Mouse (Mus musculus) regulatory T cell (primary cell): ENCODE measurements at regions not wholly inside any gene's neighbourhood (a gene's known extent, or its start where the extent isn't known, plus 50 kb on each side); places are given as distances from the start of the nearest gene placed in this dataset.

Experiments
- in situ Hi-C: fragments of 300-600 bp; cut with MboI, MseI; formaldehyde crosslinking; loops from one replicate; pipeline ENCODE4 v1.15.1; 2025; ENCODE audit warnings: high pct_unique_total_duplicates

DNA sequence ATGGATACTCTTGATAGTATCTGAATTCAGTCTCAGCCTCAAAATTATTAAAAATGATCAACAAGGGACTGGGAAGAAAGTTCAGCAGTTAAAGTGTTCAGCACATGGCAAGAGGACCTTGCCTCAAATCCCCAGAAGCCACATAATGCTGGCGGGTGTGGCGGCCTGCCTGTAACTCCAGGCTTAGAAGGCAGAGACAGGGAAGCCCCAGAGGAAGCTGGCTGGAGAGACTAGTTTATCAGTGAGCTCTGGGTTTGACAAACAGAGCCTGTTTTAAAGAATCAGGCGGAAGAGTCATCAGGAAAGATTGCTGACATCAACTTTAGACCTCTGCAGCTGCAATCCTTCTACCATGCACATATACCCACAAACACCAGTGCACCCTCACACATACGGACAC lies 52.1 kb upstream of the Fyn start:
- in situ Hi-C loops = no loop called here

DNA sequence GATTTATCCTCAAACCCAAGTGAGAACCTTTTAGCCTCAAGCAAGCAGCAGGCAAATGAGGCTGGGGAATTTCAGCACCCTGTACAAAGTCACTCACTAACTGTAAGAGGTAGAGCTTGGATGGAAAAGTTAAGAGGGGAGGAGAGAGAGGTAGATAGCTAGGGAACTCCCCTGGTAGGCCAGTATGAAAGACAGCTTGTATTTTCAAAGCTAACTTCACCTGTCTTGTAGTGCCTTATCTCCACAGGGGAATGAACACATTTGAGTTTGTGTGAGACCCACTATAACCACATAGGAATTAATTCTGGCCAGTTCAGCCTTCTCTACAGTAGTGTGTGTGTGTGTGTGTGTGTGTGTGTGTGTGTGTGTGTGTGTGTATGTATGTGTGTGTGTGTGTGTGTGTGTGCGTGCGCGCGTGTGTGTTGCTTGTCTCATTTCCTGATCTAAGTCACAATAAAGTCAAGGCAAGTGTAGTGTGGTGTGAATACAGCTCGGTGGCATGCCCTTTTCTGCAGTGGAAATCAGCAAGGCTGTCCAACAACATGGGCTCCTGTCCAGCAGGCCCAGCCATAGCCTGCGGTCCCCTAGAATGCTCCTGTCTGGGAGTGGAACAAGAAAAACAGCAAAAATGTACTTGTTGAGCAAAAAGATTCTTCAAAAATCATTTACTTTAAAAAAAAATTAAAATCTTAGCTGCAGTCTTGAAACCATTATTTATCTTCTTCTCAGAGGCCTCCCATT lies 53.1 kb upstream of the Fyn start:
- in situ Hi-C loops = no loop called here

DNA sequence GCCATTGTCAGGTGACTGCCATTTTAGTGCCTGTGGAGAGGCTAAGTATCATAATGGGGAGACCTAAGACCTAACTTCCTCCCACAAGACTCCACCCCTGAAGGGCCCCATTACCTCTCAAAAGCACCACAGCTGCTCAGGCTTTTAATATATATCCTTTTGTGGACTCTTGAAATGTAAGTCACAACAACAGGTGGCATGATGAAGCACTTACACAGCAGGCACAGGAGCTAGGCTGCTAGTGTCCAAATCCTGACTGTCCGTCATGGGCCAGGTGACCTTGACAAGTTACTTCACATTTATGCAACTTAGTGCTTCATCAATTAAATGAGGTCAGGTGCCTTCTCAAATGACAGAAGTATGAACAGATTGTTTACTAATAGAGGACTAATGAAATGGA lies 57.2 kb upstream of the Fyn start:
- in situ Hi-C loops = no loop called here

DNA sequence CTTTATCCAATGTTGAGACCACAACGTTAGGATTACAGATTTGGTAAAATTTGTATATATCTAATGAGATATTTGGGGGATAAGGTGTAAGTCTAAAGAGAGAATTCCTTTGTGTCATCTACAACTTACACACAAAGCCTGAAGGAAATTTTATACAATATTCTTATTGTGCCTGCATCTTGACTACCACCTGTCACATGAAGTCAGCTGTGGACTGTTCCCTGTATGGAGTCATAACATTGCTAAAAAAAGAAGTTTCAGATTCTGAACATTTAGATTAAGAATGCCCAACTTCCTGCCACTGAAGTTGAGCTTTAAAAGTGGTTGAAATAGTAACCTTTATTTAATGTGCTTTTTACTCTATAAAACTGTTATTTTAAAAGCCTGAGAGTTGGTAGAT lies 60.1 kb upstream of the Fyn start:
- in situ Hi-C loops = no loop called here

DNA sequence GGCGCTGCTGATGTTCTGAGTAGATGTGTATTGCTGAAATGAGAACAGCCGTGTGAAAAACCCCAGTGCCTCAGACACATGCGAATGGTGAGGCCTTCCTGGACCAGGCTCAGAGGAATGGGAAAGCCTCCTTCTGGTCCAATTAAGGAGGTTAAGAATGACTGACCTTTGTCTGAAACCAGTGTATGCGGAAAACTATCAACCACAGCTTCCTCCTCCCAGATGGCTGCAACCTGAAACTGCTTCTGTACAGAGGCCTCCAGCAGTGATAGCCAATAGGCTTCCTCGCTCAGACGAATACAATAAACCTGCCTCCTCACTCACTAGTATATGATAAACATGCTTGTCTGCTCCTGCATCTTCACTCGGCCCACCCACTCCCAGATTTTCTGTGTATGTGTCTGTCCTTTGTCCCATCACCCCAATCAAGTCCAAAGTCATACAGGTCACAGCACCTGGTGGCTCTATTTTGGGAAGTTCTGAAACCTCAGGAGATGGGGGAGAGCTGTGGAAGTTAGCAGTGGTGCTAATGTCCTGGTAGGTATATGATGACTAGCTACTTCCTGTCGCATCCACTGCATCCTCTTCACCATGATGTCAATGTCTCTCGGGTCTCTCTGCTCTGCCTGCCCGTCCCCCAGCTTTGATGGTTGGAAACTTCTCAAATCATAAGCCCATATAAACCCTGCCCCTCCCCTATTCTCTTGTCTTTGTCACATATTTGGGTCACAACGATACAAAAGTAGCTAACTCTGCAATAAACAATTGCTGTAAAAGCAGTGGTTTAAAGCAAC lies 75.8 kb upstream of the Fyn start:
- in situ Hi-C loops = no loop called here

DNA sequence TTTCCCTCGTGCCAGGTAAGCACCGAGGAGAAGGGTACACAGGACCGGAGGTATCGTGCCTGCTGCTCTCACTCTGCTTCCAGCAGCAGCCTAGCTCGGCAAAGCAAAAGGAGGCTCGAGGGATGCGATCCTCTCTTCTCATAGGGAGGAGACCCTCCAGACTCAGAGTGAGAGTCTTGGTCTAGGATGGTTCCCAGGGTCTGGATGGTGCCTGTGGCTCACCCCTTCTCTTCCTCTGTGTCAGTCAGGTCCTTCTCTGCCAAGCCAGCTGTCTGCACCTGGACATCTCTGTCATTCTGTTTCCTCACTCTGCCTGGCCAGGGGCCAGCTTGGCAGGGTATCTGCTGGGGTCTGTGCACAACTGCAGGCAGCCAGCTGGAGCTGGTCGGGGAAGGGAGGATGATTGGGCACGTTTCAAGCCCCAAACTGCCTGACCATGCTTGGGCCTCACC lies 76.9 kb upstream of the Fyn start:
- in situ Hi-C loops = no loop called here

DNA sequence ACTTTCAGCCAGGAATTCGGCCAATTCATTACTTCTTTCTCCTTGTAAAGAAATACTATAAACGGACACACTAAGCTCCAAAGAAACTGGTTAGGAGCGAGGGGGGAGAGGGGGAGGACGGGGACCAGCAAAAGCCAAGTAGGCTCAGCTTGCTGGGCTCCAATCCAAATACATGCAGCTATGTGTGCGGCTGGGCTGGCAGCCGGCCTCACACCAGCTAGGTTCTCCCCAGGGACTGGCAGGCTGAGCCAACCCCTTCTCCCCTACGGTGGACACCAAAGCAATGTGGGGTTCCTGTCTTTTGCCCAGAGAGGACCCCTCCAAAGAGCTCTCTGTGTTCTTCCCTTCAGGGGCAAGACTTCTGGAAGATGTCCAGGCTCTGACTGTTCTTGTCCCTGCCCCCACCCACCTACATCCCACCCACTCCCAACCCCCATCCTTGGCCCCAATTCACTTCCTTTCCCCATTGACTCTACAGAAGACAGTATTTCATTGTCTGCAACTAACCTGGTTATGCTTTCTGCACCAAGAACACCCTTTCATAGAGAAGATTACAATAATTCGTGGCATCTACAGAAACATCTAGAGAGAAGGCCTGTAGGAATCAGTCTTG lies 77.4 kb upstream of the Fyn start:
- in situ Hi-C loops = no loop called here

DNA sequence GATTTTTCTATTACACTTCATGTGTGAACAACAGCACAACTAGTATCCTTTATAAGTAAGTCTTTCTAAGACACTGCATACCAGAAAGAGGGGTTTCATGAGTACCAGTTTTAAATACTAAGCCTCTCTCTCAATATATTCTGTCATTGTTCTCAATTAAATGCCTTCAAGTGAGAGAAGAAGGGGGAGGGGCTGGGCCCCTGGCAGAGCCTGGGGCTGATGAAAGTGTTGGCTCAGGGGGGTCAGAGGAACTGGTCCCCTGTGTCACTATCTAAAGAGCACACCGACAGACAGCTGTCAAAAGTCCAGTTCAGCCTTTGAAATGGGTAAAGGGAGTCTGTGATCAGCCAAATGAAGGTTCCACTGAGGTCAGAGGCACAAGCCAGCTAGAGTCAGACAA lies 78.4 kb upstream of the Fyn start:
- in situ Hi-C loops = no loop called here

DNA sequence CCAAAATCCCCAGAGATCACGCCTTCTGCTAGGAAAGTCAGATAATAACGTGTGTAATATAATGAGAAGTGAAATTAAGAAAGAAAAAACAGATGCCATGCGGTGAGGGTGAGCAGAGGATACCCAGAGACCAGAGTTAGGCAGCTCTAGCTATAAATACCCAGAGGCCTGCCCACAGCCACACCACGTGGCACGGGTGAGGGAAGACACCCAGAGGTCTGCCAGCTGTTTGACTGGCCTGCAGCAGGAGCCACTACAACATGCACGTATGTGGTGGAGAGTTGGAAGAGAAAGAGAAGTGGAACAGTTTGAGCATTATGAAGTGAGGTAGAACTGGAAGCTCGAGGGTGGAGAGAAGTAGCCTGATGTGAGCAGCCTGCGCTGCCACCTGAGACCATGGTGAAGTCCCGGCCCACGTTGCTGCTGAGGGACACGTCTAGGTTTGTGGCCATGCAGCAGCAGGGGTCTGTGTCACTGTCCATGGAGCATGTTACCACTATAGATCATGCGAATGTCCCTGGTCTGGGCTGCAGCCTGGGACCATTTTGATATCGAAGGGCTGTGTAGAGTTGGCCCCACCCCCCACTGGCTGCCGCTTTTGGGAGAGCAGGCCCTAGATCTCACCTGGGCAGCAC lies 88.2 kb upstream of the Fyn start:
- in situ Hi-C loops = no loop called here

DNA sequence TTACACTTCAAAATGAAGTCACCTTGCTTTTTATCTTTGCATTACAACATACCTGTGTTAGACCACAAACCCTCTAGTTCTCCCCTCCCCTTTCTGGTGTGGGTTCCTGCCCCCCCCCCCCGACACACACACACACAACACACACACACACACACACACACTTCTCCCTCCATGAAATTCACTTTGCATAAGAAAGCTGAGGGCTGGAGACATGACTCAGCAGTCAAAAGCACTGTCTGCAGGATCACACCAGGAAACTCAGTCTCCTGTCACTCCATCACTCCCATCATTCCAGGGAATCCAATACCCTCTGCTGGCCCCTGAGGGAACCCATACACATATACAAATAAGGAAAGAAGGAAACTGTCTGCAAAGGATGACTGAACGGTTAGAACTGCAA lies 94.5 kb upstream of the Fyn start:
- in situ Hi-C loops = no loop called here

DNA sequence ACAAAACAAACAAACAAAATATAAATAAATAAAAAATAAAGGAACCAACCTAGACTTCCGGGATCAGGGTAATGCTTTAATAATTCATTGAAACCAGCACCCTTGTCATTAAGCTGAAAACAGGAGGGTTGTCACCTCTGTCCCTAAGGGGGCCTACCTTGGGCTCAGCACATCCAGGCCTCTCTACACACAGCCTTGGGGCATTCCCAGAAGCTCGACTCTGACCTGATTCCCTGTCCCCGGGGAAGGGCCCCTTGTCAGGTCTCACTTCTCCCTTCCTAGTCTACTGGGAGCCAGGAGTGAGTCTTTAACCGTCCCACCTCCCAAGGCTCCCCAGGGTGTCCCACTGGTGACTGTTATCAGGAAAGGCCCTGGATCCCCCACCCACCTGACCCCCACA lies 95.2 kb upstream of the Fyn start:
- in situ Hi-C loops = no loop called here

DNA sequence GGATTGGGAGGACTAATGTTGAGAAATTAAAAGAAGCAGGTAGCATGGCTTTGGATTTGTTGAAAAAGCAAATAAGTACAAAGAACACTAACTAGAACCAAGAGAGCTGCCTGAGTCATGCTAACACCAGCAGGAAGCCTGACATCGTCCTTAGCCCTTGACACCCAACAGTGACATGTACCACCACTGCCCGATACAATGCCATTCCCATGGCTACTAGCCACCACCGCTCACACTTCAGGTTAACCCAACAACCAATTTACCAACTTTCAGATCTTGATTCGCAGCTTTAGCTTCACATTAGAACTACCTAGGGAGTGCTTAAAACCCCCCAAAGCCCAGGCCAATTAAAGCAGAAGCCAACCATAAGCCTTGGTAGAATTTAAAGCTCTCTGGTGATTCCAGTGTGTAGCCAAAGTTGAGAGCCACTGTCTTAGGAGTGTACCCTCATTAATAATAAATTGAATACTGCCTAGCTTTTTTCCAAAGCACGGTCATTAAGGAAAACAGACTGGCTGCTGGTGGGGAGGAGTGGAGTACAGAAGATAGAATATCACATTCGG lies 96.2 kb upstream of the Fyn start:
- in situ Hi-C loops = no loop called here

DNA sequence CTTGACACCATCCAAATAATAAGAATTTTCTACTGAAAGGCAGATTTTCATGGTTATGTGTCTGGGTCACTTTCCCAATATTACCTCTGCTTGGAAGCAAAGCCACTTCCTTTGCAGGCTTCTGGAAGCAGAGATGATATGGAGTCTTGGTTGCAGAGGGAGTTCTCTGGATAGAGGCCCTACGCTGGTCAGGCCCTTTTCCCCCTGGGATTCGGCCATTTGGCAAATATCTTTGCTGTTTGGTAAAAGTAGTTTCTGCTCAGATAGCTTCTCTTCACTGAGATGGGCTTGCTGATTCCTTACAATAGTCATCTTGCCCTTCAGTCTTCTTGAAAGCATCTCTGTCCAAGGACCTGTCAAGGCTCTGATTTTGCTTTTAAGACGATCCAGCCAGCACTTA lies 98.2 kb upstream of the Fyn start:
- in situ Hi-C loops = no loop called here

DNA sequence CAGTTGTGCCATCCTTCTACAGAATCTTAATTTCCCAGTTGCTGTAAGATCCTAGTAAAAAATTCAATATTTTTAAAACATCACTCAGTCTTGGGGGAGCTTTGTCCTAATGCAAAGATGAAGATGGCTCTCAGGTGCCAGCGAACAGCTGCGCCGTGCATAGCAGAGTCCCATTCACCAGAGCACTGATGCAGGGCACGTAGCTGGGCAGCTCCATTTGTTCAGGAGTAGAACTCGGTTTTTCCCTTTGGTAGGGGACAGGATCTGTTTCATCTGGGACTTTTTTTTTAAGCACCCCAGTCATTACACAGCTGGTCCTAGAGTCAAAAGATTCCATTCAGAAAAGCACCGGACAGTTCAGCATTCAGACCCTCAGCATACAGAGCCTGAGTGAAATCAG lies 101.4 kb upstream of the Fyn start:
- in situ Hi-C loops = no loop called here

DNA sequence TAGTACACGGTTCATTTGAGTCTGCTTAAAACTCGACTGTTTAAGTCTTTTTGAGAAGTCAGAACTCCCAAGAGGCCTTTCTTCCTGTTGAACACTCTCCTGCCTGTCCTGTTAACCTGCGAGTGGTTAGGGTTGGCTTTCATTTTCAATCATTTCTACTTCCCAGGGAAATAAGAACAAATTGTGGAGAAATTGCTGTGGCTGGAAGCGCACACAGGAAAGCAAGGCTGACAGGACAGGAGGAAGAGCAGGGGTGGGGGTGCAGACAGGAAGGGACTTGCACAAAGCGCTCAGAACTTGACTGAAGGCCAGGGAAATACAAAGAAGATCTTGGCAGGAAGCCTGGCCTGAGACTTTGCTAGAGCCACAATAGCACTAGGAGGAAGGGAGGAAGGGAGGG lies 102.2 kb upstream of the Fyn start:
- in situ Hi-C loops = no loop called here

DNA sequence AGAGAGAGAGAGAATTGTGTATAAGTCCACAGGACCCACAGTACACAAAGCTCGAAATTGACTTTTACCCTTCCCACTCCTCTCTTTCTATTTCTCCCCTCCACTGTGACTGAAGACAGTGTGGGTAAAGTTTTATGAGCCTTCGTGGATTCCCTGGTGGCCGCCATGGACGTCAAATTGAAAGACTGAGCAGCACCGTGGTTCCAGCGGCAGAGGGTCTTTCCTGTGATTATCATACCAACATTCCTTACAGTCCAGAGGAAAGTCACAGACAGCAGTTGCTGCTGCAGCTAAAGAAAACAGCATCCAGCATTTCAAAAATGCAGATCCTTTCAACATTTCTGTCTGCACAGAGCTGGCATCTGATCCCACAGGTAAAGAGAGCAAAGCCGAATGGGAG lies 98.9 kb upstream of the Ccn6 start:
- in situ Hi-C loops = no loop called here

DNA sequence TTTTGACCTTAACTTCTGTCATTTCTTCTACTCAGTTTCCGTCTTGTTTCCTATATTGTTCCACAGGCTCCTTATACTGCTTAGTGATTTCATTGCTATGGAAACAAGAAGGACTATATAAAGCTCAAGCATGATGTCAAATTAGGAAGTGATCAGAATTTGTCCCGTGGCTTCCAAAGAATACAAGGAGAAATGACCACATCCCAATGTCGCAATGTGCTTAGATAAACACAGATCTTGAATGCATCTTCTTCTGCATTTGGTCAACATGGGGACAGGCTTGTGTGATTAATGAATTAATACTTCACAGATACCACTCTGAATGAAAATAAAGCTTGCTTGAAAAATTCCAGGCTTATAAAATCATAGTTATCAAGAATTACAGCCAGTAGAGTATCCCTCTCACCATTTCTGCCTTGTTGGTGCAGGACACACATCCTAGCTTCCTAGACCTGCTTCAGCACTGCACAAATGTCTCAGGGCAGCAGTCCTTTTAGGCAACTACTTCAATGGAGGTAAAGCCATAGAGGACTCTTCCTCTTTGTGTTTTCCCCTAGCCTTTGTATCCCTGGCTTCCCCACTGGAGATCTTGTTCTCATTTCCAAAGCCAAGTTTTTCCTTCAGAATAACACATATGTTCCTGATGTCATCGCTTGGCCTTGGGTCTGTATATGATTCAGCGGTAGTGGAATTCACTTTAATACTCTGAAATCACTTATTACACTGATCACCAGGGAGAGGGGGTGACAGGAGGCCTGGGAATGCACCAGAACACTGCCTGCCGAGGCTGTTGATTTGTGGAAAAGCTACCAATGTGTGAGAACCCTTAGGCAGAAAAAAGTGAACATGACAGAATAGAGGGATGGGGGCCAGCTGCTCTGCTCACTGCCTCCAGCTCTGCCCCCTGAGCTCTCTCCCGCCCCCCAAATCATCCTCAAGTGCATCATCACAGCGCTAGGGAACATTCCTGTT lies 97.9 kb upstream of the Ccn6 start:
- in situ Hi-C loops = no loop called here

DNA sequence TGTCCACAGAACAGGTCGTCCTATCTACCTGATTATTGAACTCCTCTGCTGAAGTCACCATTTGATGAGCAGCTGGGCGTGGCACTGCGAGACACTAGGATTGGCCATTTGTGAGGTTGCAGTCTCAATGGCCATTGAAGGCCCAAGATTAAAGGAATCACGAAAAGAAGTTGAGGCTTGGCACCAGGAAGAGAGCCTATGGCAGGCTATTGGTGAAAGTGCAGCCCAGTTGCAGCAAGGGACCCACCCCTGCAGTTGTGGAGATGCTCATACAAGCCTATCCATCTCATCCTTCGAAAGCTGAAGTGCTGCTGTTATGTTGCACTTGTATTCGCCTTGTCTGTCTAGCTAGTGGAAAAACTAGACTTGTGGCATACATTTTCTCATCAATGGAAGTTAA lies 96.5 kb upstream of the Ccn6 start:
- in situ Hi-C loops = no loop called here

DNA sequence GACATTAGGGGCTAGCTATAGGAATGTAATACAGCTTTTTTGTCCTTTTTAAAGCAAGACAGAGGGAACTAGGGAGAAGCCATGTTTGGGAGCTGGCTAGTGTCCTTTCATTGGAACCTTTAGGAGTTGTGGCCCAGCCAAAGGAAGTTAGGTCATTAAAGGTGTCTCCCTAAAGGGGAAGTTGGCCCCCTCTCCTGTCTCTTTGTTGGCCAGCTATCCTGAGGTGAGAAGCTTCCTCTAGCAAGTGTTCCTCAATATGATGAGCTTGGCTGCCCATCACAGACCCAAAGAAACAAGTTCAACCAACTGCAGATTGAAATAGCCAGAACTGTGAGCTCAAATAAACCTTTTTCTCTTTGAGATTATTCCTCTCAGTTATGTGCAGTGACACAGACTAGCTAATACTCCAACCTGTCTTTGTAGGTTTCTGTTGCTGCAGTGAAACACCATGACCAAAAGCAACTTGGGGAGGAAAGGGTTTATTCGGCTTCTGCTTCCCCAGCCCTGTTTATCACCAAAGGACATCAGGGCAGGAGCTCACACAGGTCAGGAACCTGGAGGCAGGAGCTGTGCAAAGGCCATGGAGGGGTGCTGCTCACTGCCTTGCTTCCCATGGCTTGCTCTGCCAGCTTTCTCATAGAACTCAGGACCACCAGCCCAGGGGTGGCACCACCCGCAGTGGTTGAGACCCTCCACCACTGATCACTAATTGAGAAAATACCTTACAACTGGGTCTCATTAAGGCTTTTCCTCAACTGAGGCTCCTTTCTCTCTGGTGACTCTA lies 94.0 kb upstream of the Ccn6 start:
- in situ Hi-C loops = loop anchor here (5.0 kb wide), 1 partner anchor 95 kb away; no protein-coding TSS in a partner anchor

DNA sequence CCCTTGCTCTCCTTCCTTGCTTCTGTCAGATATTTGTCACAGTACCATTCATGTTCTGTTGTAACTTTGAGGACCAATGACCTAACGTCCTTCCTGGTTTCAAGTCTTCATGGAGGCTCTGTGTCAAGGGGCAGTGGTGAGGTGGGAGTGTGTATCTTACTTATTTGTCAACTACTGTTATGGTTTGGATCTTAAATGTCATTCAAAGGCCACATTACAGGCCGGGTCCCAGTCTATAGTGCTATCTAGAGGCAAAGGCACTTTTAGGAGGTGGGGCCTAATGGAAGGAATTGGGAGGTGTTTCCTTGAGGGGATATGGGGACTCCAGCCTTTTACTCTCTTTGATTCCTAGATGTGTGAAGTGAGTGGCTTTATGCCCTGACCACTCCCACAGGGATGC lies 91.0 kb upstream of the Ccn6 start:
- in situ Hi-C loops = no loop called here
